Mouse (Mus musculus) adipocyte (in vitro differentiated cells): ENCODE measurements around the gene Cmtr1.
"Not testable (repeated sequence)": the region's sequence is repeated elsewhere in the genome, so short reads cannot be mapped to it uniquely, and the experiment has no call there.

Source experiments
- DNase-seq: peaks from one replicate; pipeline ENCODE4 v3.0.0-alpha.2; 2016; ENCODE audit warnings: low spot score

Cmtr1 gene

GRCm38 (mm10) chr17:29705881-29706280 lies 45.5 kb downstream of the Cmtr1 start:
- DNase-seq: no peak

GRCm38 (mm10) chr17:29706981-29707545 lies 46.7 kb downstream of the Cmtr1 start:
- DNase-seq: no peak

GRCm38 (mm10) chr17:29708783-29709182 lies 48.4 kb downstream of the Cmtr1 start:
- no peak for DNase-seq

DNA sequence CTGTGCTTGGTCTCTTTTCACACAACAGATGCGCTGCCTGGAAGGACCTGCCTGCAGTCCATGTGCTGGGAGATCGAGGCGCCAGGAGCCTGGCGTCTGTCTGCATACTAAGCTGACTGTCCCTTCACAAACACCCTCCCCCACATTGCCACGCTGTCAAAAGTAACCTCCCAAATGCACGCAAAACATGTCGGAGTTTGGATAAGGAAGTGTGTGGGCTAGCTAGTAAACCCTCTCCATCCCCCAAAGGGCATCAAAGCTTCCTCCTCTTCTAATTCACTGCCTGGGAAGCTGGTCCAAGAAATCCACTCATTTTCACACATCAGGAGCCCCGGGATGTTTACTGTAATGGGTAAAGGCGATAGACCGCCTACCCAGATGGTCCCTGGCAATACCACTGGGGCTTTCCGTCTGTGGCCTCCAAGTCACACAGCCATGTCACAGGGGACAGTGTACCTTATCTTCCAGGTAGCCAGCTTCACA lies 50.2 kb downstream of the Cmtr1 start:
- no peak for DNase-seq

- no peak for DNase-seq
These were observed 50.8 kb downstream of the Cmtr1 start for GRCm38 (mm10) chr17:29711076-29711744.

- no peak for DNase-seq
These were observed 51.5 kb downstream of the Cmtr1 start for GRCm38 (mm10) chr17:29711745-29712431.

DNA sequence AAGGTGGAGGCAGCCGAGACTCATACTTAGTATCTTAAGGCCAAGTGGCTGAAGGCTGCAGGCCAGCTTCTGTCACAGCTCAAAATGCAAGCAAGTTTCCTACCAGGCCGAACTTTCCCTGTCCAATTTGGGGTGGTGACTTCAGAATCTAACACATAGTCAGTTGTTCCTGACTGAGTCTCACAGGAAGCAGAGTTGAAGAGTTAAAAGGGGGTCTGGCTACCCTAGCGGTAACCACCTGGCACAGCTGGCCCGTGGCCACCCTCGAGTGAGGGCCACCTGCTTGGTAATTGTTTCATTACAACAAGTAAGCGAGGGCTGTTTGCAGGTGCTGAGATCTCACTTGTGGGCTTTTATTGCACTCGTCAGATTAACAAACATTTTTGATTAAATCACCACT lies 52.2 kb downstream of the Cmtr1 start:
- DNase-seq: no peak

- DNase-seq: not testable (repeated sequence)
These were observed 53.3 kb downstream of the Cmtr1 start for GRCm38 (mm10) chr17:29713734-29714133.

DNA sequence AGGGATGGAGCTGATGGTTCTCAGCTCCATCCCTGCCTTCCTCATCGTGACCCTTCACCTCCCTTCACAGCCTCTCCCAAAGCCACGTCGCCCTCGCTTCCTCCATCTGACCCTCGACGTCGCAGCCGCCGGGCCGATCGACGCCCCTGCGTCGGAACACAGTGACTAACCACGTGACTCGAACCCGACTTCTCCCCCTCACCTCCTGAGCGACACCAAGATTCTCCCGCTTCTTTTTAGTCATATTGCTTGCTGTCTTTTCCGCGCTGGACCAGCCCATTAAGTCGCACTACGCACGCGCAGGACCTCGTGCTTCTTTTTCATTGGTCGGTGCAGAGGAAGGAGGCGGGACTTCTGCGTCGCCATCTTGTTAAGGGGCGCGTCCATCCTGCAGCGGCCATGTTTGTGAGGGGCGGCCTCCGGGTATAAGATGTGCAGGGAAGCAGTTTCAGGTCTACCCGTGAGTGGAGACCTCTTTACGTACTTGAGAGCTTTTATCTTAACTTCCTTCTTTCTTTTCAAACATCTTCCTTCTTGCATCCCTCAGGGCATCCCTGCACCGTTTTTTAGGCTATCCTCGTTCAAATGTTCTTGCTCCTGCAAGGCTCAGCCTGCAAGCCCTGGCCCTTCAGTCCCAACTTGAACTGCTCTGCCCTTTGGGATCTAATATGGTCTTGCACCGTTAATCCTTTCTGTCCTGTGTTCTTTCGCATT lies 56.5 kb downstream of the Cmtr1 start, which contains the start of gene Ccdc167:
Ccdc167 (minus strand) TSS at position 313 of the 714 bp plus-strand sequence.
- peak; percentile 99 for DNase-seq

GRCm38 (mm10) chr17:29718660-29719059 lies 58.3 kb downstream of the Cmtr1 start:
- no peak for DNase-seq

DNA sequence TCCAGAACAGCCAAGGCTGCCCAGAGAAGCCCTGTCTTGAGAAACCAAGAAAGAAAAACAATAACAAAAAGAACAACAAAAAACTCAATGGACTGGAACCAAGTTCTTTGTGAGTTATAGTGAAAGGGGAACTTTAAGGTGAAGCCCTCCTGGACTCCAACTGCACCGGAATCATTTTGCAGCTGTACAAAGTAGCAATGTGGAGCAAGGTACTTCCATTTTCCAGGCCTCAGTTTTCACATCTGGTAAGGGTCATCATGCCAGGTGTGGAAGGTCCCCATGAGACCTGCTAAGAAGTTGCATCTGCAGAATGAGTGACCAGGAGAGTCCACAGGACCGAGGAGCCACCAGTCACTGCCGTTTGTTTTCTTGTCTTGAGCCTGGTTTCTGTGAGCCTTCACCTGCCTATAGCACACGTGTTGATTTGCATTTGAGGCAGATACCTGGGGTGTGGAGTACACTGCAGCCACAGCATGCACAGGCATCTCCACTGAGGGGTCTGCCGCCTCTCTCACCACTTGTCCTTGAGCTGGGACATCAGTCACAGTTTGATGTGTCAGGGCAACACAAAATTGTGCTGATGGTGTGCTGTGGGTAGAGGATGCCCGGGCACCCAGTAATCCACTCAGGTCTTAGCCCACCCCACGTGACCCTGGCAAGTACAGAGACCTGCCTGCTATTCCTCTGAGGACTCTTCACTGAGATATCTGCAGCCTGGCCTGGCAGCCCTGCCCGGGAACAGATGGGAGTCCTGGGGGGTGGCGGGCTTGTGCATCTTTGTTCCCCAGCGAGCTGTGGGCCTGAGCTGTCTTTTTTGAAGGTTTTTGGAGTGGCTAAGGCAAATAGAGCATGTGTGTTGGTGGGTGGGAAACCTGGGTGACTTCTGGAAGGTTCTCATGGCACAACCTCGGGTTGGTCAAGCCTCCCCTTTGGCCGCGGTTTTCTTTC lies 59.5 kb downstream of the Cmtr1 start:
- DNase-seq: no peak

GRCm38 (mm10) chr17:29720755-29721365 lies 60.5 kb downstream of the Cmtr1 start:
- no peak for DNase-seq

DNA sequence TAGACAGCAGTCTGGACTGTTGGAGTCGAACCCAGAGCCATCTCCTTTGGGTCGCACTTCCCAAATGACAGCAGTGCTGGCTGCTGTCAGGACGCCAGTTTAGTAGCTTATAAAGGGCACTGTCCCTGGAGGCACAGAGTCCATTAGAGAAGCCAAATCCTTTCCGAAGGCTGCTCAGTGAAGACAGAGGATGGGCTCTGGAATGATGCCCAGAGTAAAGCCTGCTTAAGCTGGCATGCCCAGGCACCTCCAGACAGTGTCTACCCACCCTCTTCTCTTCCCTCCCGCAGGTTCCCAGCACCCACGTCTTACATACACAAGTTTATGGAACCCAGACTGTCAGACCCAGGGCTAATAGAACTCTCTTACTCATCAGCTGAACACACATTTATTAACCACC lies 64.2 kb downstream of the Cmtr1 start:
- DNase-seq: no peak

GRCm38 (mm10) chr17:29725027-29725620 lies 64.7 kb downstream of the Cmtr1 start:
- no peak for DNase-seq

DNA sequence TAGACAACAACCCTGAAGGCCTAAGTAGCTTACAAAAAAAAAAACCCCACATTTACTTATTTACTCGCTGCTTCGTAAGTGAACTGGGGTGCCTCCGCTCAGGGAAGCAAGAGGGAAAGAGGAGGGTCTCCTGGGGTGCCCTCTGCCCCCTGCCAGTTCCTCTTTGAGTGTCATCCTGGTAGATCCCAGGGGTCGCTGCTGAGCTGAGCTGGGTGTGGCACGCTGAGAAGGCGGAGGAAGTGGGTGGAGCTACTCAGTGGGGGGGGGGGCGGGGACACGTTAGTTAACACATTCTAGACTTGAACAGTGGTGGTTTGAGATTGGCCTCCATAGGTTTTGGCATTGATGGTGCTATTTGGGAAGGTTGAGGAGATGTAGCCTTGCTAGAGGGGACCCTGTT lies 67.7 kb downstream of the Cmtr1 start:
- DNase-seq: no peak

DNA sequence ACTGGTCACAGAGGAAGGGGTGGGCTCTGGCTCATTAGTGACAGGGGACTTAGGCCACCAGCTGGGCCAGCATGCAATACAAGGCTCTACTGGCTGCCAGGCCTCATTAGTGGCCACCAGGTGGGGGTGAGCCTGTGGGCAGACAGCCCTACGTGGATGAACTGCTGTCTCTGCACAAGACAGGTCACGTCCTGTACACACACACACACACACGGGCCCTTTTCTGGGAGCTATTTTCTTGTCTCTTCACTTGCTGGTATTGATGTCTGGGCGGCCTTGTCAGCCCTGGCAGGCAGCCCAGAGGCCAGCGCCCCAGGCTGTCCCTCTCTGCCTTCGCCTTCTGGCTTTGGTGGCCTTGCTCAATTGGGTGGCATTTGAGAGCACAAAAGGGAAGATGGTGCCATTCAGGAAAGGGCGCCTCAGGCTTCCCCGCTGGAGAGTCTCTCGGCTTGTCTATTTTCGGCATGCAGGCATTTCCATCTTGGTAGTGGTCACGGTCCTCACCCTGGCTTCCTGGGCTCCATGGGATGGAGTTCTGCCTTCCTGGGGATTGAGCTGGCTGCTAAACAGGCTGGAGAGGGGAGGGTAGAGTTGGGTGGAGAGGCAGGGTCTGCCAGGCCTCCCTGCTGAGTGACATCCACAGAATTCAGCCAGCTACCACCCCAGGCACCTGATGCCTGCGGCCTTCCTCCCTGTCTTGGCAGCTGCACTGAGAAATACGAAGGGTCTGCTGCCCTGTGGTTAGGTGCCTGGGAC lies 70.3 kb downstream of the Cmtr1 start:
- peak; percentile 28 for DNase-seq

- no peak for DNase-seq
These were observed 71.0 kb downstream of the Cmtr1 start for GRCm38 (mm10) chr17:29731266-29731952.

DNA sequence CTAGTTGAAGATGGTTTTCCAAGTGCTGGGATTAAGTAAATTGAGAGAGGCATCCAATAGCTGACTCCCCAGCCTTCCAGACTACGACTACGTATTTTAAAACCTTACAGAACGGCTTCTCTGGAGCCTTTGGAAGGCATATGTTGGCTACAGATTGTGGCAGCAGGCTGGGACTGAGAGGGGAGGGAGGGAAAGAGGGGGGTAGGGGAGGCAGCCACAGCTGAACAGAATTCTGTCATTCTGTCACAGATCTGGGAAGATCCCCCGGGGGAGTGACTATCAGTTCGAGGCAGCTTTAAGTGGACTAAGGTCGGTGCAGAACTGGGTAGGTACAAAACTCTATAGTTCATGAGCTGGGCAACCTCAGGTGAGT lies 71.5 kb downstream of the Cmtr1 start:
- DNase-seq: no peak

DNA sequence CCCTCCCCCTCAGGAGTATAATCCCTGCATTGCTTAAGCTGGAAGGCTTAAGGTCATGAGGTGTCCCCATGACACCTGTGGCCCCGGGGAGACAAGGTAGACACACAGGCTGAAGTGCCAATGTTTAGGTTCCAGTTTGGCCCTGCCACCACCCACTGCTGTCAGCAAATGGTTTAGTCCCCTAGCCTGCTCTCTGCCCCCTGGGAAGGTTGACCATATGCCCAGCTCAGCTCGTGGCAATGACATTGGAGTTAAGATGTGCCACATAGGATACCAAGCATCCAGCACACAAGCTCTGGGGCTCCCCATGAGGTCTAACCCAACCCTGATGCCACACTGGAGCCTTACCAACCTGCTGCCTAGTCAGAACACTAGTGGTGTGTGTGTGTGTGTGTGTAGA lies 72.1 kb downstream of the Cmtr1 start:
- DNase-seq: no peak
